Mouse (Mus musculus) midbrain, embryonic 13.5 days (tissue): Measurements from ENCODE around the gene Fars2. TPM values are rescaled to one million over a fixed set of nuclear protein-coding genes. Genes with fewer than 3 reads are reported as not detected.
"Not testable (repeated sequence)": the region's sequence is repeated elsewhere in the genome, so short reads cannot be mapped to it uniquely, and the experiment has no call there.

ENCODE experiments used
- ATAC-seq: fragments of 200-750 bp; cut with Nextera tagmentation; 2 replicates; pipeline ENCODE4 v1.8.0; 2017; ENCODE audit warnings: mild to moderate bottlenecking, moderate TSS enrichment, moderate library complexity
- H3K27ac ChIP-seq: fragments of 300-500 bp; sonication (generic); 2 replicates; pipeline ENCODE4 v1.5.1; 2015; ENCODE audit warnings: inconsistent platforms, mild to moderate bottlenecking, moderate library complexity
- H3K27me3 ChIP-seq: fragments of 300-500 bp; sonication (generic); 2 replicates; pipeline ENCODE4 v1.6.1; 2015; ENCODE audit warnings: mild to moderate bottlenecking, inconsistent platforms
- H3K36me3 ChIP-seq: fragments of 300-500 bp; sonication (generic); 2 replicates; pipeline ENCODE4 v1.6.1; 2015; ENCODE audit warnings: mild to moderate bottlenecking, inconsistent platforms
- H3K4me1 ChIP-seq: fragments of 300-500 bp; sonication (generic); replicated peaks from 2 replicates; pipeline ENCODE4 v1.6.1; 2015; ENCODE audit warnings: inconsistent platforms
- H3K4me2 ChIP-seq: fragments of 300-500 bp; sonication (generic); replicated peaks from 2 replicates; pipeline ENCODE4 v1.6.1; 2015; ENCODE audit warnings: moderate library complexity, mild to moderate bottlenecking, inconsistent platforms
- H3K4me3 ChIP-seq: fragments of 300-500 bp; sonication (generic); replicated peaks from 2 replicates; pipeline ENCODE4 v1.5.1; 2015; ENCODE audit warnings: mild to moderate bottlenecking, inconsistent platforms
- H3K9ac ChIP-seq: fragments of 300-500 bp; sonication (generic); replicated peaks from 2 replicates; pipeline ENCODE4 v1.6.1; 2015; ENCODE audit warnings: mild to moderate bottlenecking, inconsistent platforms
- H3K9me3 ChIP-seq: fragments of 300-500 bp; sonication (generic); 2 replicates; pipeline ENCODE4 v1.6.1; 2016; ENCODE audit warnings: mild to moderate bottlenecking, inconsistent platforms
- WGBS: fragments of 180-500 bp; shearing (Covaris S2); methylation state at CpG from one replicate; pipeline ENCODE4 v1.1.7; 2015; 5-methylcytosine and 5-hydroxymethylcytosine counted together
- polyA plus RNA-seq: library from polyadenylated mRNA; unstranded; fragments of >200 nt; fragmentation: Nextera tagmentation; extraction: Ambion mirVana; gene quantifications from 2 replicates; pipeline ENCODE4 v1.2.1, GENCODE M21; 2015

Fars2 gene
- polyA plus RNA-seq, 1 experiment from 2014 or later = 29.5 TPM

GRCm38 (mm10) chr13:36361419-36361818 is 244.2 kb downstream of the Fars2 start:
- Histone ChIP-seq H3K9me3 (no peaks in the 10 kb centered on the region), H3K36me3 (no peaks in the 10 kb centered on the region), H3K9ac (no peak overlapping the region), H3K4me3 (no peak overlapping the region), H3K4me2 (no peak overlapping the region), H3K4me1 (peaks cover 7% of the 10 kb centered on the region), H3K27me3 (no peaks in the 10 kb centered on the region), H3K27ac (no peak overlapping the region)
- no peak for ATAC-seq
- 84% methylated on average over 3 of the region's 3 CpGs for WGBS

- not testable (repeated sequence) for H3K4me2 ChIP-seq, H3K4me3 ChIP-seq, H3K27ac ChIP-seq, H3K36me3 ChIP-seq, H3K27me3 ChIP-seq, H3K9ac ChIP-seq, ATAC-seq, H3K4me1 ChIP-seq, H3K9me3 ChIP-seq
- WGBS = 96% methylated on average over 5 of the region's 5 CpGs
Measured at GRCm38 (mm10) chr13:36365719-36366118, 248.5 kb downstream of the Fars2 start.

- WGBS = 90% methylated on average over 6 of the region's 6 CpGs
- no peak overlapping the region for H3K4me3 ChIP-seq
Measured at GRCm38 (mm10) chr13:36366304-36366703, 249.1 kb downstream of the Fars2 start.

GRCm38 (mm10) chr13:36367712-36368491 is 250.7 kb downstream of the Fars2 start:
- ATAC-seq = no peak
- no peaks in the 10 kb centered on the region for H3K9me3 ChIP-seq
- peaks cover 8% of the 10 kb centered on the region; the same call in 1 of the 2 replicates for H3K4me1 ChIP-seq
- H3K27ac ChIP-seq = peak overlapping the region; percentile 2; the same call in 1 of the 2 replicates
- H3K36me3 ChIP-seq = no peaks in the 10 kb centered on the region
- H3K9ac ChIP-seq = no peak overlapping the region
- H3K4me3 ChIP-seq = no peak overlapping the region
- H3K27me3 ChIP-seq = no peaks in the 10 kb centered on the region
- H3K4me2 ChIP-seq = no peak overlapping the region

More at GRCm38 (mm10) chr13:36366304-36366703, 249.1 kb downstream of the Fars2 start:
- Histone ChIP-seq H3K27me3 (no peaks in the 10 kb centered on the region), H3K4me1 (peaks cover 8% of the 10 kb centered on the region; the same call in 1 of the 2 replicates), H3K9me3 (no peaks in the 10 kb centered on the region), H3K4me2 (no peak overlapping the region), H3K27ac (no peak overlapping the region), H3K36me3 (no peaks in the 10 kb centered on the region), H3K9ac (no peak overlapping the region)
- no peak for ATAC-seq

GRCm38 (mm10) chr13:36368799-36369198 is 251.6 kb downstream of the Fars2 start:
- no peak overlapping the region for H3K4me2 ChIP-seq
- H3K27me3 ChIP-seq = no peaks in the 10 kb centered on the region
- ATAC-seq = peak; percentile 56
- no peaks in the 10 kb centered on the region for H3K36me3 ChIP-seq
- WGBS = 28% methylated on average over 3 of the region's 3 CpGs
- H3K4me1 ChIP-seq = peaks cover 8% of the 10 kb centered on the region; the same call in 1 of the 2 replicates
- no peak overlapping the region for H3K9ac ChIP-seq
- H3K4me3 ChIP-seq = no peak overlapping the region
- no peaks in the 10 kb centered on the region for H3K9me3 ChIP-seq
- no peak overlapping the region for H3K27ac ChIP-seq

- H3K4me2 ChIP-seq = no peak overlapping the region
- H3K36me3 ChIP-seq = no peaks in the 10 kb centered on the region
- peaks cover 8% of the 10 kb centered on the region; the same call in 1 of the 2 replicates for H3K4me1 ChIP-seq
- no peaks in the 10 kb centered on the region for H3K27me3 ChIP-seq
- 80% methylated on average over 11 of the region's 11 CpGs for whole genome bisulfite sequencing
- H3K27ac ChIP-seq = peak overlapping the region; percentile 60
- no peak overlapping the region for H3K9ac ChIP-seq
- no peak for ATAC-seq
- no peaks in the 10 kb centered on the region for H3K9me3 ChIP-seq
- H3K4me3 ChIP-seq = no peak overlapping the region
Measured at GRCm38 (mm10) chr13:36369400-36369799, 252.2 kb downstream of the Fars2 start.

- no peak for ATAC-seq
- H3K9me3 ChIP-seq = no peaks in the 10 kb centered on the region
- WGBS = 94% methylated on average over 2 of the region's 2 CpGs
Measured at GRCm38 (mm10) chr13:36383236-36383635, 266.0 kb downstream of the Fars2 start.

GRCm38 (mm10) chr13:36386074-36386473 is 268.9 kb downstream of the Fars2 start:
- H3K4me2 ChIP-seq = no peak overlapping the region
- no peaks in the 10 kb centered on the region for H3K36me3 ChIP-seq
- 0 out of 2 replicates have a peak, but pooled peaks have one; percentile 27 for ATAC-seq
- no peaks in the 10 kb centered on the region for H3K9me3 ChIP-seq
- H3K4me1 ChIP-seq = peaks cover 2% of the 10 kb centered on the region
- H3K9ac ChIP-seq = no peak overlapping the region
- no peak overlapping the region for H3K4me3 ChIP-seq
- 69% methylated on average over 5 of the region's 5 CpGs for WGBS
- no peaks in the 10 kb centered on the region for H3K27me3 ChIP-seq
- H3K27ac ChIP-seq = 0 out of 2 replicates have a peak overlapping the region, but pooled peaks have one; percentile 15

More at GRCm38 (mm10) chr13:36383236-36383635, 266.0 kb downstream of the Fars2 start:
- no peak overlapping the region for H3K4me3 ChIP-seq
- no peaks in the 10 kb centered on the region for H3K36me3 ChIP-seq
- no peak overlapping the region for H3K4me2 ChIP-seq
- no peaks in the 10 kb centered on the region for H3K27me3 ChIP-seq
- no peak overlapping the region for H3K9ac ChIP-seq
- H3K4me1 ChIP-seq = peaks cover 2% of the 10 kb centered on the region
- no peak overlapping the region for H3K27ac ChIP-seq

- Histone ChIP-seq H3K9me3 (no peaks in the 10 kb centered on the region), H3K27me3 (no peaks in the 10 kb centered on the region), H3K4me1 (no peaks in the 10 kb centered on the region), H3K9ac (no peak overlapping the region), H3K27ac (no peak overlapping the region), H3K4me2 (no peak overlapping the region), H3K36me3 (no peaks in the 10 kb centered on the region), H3K4me3 (no peak overlapping the region)
- 89% methylated on average over 7 of the region's 7 CpGs for WGBS
- ATAC-seq = no peak
Measured at GRCm38 (mm10) chr13:36391936-36392335, 274.7 kb downstream of the Fars2 start.

GRCm38 (mm10) chr13:36392666-36393065 is 275.5 kb downstream of the Fars2 start:
- Histone ChIP-seq H3K9me3 (no peaks in the 10 kb centered on the region), H3K4me2 (no peak overlapping the region), H3K4me1 (no peaks in the 10 kb centered on the region), H3K4me3 (no peak overlapping the region), H3K27ac (no peak overlapping the region), H3K9ac (no peak overlapping the region), H3K36me3 (no peaks in the 10 kb centered on the region), H3K27me3 (no peaks in the 10 kb centered on the region)
- ATAC-seq = no peak
- 88% methylated on average over 4 of the region's 4 CpGs for WGBS

- H3K9me3 ChIP-seq = no peaks in the 10 kb centered on the region
- H3K27ac ChIP-seq = no peak overlapping the region
- H3K36me3 ChIP-seq = no peaks in the 10 kb centered on the region
- H3K27me3 ChIP-seq = no peaks in the 10 kb centered on the region
- ATAC-seq = no peak
- WGBS = 90% methylated on average over 2 of the region's 2 CpGs
- H3K4me2 ChIP-seq = no peak overlapping the region
- no peak overlapping the region for H3K9ac ChIP-seq
- H3K4me1 ChIP-seq = no peaks in the 10 kb centered on the region
- H3K4me3 ChIP-seq = no peak overlapping the region
Measured at GRCm38 (mm10) chr13:36401011-36401410, 283.8 kb downstream of the Fars2 start.

- 89% methylated on average over 1 of the region's 1 CpGs for WGBS
Measured at GRCm38 (mm10) chr13:36413276-36413675, 296.1 kb downstream of the Fars2 start.

More at GRCm38 (mm10) chr13:36413276-36413675, 296.1 kb downstream of the Fars2 start:
- Histone ChIP-seq H3K4me3 (no peak overlapping the region), H3K4me1 (no peaks in the 10 kb centered on the region), H3K36me3 (no peaks in the 10 kb centered on the region), H3K9ac (no peak overlapping the region), H3K27ac (no peak overlapping the region), H3K27me3 (no peaks in the 10 kb centered on the region), H3K9me3 (no peaks in the 10 kb centered on the region), H3K4me2 (no peak overlapping the region)
- ATAC-seq = no peak
